Mouse (Mus musculus) intestine, embryonic 16.5 days (tissue): ENCODE results near the gene Shb. TPM values are rescaled to one million over a fixed set of nuclear protein-coding genes. Genes with fewer than 3 reads are reported as not detected.

Experiments
- ATAC-seq: fragments of 200-750 bp; cut with Nextera tagmentation; 2 replicates; pipeline ENCODE4 v1.8.0; 2017; ENCODE audit warnings: moderate TSS enrichment, moderate library complexity
- H3K27ac ChIP-seq: fragments of 300-500 bp; sonication (generic); 2 replicates; pipeline ENCODE4 v1.5.1; 2014; ENCODE audit warnings: mild to moderate bottlenecking, low read length
- H3K27me3 ChIP-seq: fragments of 300-500 bp; sonication (generic); replicated peaks from 2 replicates; pipeline ENCODE4 v1.6.1; 2014; ENCODE audit warnings: low read length, control low read depth, mixed read lengths; ENCODE audit not compliant: control insufficient read depth, insufficient read depth
- H3K36me3 ChIP-seq: fragments of 300-500 bp; sonication (generic); 2 replicates; pipeline ENCODE4 v1.6.1; 2014; ENCODE audit warnings: low read length, control low read depth; ENCODE audit not compliant: control insufficient read depth, insufficient read depth
- H3K4me1 ChIP-seq: fragments of 300-500 bp; sonication (generic); 2 replicates; pipeline ENCODE4 v1.6.1; 2014; ENCODE audit warnings: low read length, control low read depth, mixed read lengths; ENCODE audit not compliant: control insufficient read depth, insufficient read depth
- H3K4me2 ChIP-seq: fragments of 300-500 bp; sonication (generic); 2 replicates; pipeline ENCODE4 v1.6.1; 2014; ENCODE audit warnings: low read depth, low read length, control low read depth
- H3K4me3 ChIP-seq: fragments of 300-500 bp; sonication (generic); 2 replicates; pipeline ENCODE4 v1.5.1; 2014; ENCODE audit warnings: mild to moderate bottlenecking, low read length
- H3K9ac ChIP-seq: fragments of 300-500 bp; sonication (generic); 2 replicates; pipeline ENCODE4 v1.6.1; 2014; ENCODE audit warnings: low read depth, low read length
- H3K9me3 ChIP-seq: fragments of 300-500 bp; sonication (generic); 2 replicates; pipeline ENCODE4 v1.6.1; 2016; ENCODE audit warnings: low read length, control low read depth; ENCODE audit not compliant: control insufficient read depth
- WGBS: fragments of 180-500 bp; shearing (Covaris S2); extraction: QIAGEN DNeasy Blood & Tissue Kit; methylation state at CpG from one replicate; pipeline ENCODE4 v1.1.7; 2014; 5-methylcytosine and 5-hydroxymethylcytosine counted together
- polyA plus RNA-seq: library from polyadenylated mRNA; unstranded; fragments of >200 nt; fragmentation: Nextera tagmentation; extraction: Ambion mirVana; gene quantifications from 2 replicates; pipeline ENCODE4 v1.2.1, GENCODE M21; 2015

Shb gene
- polyA plus RNA-seq, 1 experiment from 2014 or later, result 1.5 TPM

DNA sequence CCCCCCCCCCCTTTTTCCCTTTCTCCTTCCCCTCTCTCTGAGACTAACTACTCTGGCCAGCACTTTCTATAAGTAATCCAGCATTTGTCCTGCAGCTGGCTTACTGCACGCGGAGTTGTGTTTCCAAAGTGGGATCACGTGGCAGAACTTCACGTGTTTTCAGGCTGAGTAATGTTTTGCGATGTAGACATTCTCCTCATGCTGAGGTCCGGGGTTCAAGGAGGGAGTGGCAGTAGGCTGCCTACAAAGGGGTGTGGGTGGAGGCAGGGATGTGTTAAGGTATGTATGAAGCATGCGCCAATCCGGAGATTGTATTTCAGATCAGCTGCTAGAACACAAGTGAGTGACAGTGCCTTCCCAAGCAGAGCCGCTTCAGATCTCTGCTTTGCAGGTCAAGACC lies 72.9 kb downstream of the Shb start:
- no peak overlapping the region for H3K4me3 ChIP-seq
- peaks cover 31% of the 10 kb centered on the region for H3K4me1 ChIP-seq
- no peaks in the 10 kb centered on the region for H3K27me3 ChIP-seq
- ATAC-seq, result peak; percentile 84
- H3K4me2 ChIP-seq, result no peak overlapping the region
- no peak overlapping the region for H3K27ac ChIP-seq
- WGBS, result 44% methylated on average over 9 of the region's 9 CpGs
- H3K9ac ChIP-seq, result no peak overlapping the region; the same call in 1 of the 2 replicates
- no peaks in the 10 kb centered on the region for H3K36me3 ChIP-seq
- no peaks in the 10 kb centered on the region for H3K9me3 ChIP-seq

DNA sequence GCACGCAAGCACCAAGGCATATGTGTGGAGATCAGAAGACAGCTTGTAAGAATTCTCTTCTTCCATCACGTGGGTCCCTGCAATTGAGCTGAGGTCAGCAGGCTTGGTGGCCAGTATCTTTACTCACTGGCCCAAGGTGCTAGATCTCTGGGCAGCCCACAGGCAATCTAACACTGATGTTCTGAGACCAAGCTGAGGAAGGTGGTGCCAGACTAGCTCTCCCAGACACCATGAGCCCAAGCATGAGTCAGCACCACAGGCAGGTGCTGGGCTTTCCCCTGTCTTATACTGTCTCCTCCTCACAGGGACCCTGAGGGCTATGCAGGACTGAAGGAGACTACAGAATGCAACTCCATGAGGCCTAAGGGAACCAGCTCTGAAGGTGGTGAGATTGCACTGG lies 74.7 kb downstream of the Shb start:
- Histone ChIP-seq H3K4me1 (peaks cover 40% of the 10 kb centered on the region), H3K36me3 (no peaks in the 10 kb centered on the region), H3K27me3 (no peaks in the 10 kb centered on the region), H3K27ac (no peak overlapping the region), H3K4me3 (no peak overlapping the region), H3K4me2 (no peak overlapping the region), H3K9ac (no peak overlapping the region), H3K9me3 (no peaks in the 10 kb centered on the region)
- no peak for ATAC-seq
- 96% methylated on average over 2 of the region's 2 CpGs for WGBS

DNA sequence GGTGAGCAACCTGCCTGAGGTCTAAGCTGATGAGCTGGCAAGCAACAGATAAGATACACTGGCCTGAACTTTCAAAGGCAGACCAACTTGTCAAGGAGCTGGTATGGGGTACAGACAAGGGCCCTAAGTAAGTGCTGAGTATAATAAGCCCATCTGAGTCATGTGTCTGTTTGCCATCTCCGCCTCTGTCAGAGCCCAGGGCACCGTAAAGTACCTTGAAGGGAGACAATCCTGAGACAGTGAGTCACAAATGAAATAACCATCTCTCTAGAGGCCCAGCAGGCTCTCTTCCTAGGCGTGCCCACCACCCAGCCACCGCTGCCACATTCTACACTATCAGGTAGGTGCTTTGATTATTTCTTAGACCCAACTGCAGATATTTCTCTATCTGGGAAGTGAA lies 77.3 kb downstream of the Shb start:
- no peak for ATAC-seq
- 51% methylated on average over 4 of the region's 4 CpGs for WGBS
- peaks cover 49% of the 10 kb centered on the region for H3K4me1 ChIP-seq

DNA sequence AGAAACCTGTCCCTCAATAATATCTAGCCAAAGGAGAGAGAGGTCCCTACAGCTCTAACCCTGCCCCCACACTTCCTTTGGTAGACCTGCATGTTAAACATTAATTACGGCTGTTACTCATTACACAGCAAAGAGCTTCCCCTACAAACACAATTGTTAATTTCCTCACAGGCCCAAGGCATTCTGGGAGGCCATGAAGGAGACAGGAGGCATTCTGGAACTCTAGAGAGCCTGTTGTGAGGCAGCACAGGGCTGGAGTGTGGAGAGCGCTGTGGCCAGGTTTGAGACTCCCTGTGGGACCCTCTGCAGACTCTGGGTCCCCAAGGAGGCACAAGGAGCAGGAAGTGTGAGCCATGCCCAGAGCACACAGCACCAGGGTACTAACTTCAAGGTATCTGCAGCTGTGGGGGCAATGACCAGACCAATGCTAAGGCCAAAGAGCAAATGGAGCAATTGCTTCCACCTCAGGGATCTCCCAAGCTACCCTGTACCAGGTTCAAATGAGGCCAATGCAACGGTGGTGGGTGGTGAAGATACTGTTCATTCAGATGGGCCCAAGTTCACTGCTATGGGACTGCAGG lies 78.9 kb downstream of the Shb start:
- Histone ChIP-seq H3K27me3 (no peaks in the 10 kb centered on the region), H3K4me2 (peak overlapping the region; percentile 51), H3K4me1 (peaks cover 36% of the 10 kb centered on the region), H3K9ac (peak overlapping the region; percentile 58), H3K4me3 (peak overlapping the region; percentile 21; the same call in 1 of the 2 replicates), H3K27ac (peak overlapping the region; percentile 97), H3K36me3 (no peaks in the 10 kb centered on the region), H3K9me3 (no peaks in the 10 kb centered on the region)
- peak; percentile 92 for ATAC-seq
- 42% methylated on average over 3 of the region's 3 CpGs for WGBS

More for the DNA sequence above, 77.3 kb downstream of the Shb start:
- 0 out of 2 replicates have a peak overlapping the region, but pooled peaks have one; percentile 16 for H3K9ac ChIP-seq
- H3K4me3 ChIP-seq, result no peak overlapping the region
- no peak overlapping the region; the same call in 1 of the 2 replicates for H3K27ac ChIP-seq
- H3K4me2 ChIP-seq, result no peak overlapping the region
- H3K36me3 ChIP-seq, result no peaks in the 10 kb centered on the region
- H3K9me3 ChIP-seq, result no peaks in the 10 kb centered on the region
- no peaks in the 10 kb centered on the region for H3K27me3 ChIP-seq

DNA sequence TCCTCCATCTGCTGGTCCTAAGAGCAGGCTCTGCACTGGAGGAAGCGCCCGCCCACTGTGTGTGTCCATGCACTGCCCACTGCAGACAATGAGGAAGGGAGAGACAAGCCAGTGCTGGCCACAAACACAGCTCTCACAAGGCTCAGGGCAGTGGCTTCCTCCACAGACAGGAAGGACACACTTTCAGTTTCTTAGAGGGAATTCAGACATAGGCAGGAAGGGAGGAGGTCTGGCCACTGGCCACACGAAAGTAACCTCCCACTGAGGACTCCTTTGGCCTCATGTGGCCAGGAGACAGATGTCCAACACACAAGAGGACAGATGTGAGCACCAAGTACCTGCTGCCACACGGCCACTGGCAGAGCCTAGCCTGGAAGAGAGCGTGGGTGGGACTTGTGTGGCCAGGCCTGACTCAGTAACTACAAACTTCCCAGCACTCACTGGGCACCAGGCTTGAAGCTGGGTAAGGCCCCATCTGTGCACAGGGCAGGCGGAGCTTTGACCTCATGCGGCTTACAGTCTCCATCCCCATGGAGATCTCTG lies 79.6 kb downstream of the Shb start:
- ATAC-seq, result peak; percentile 82
- 47% methylated on average over 7 of the region's 7 CpGs for WGBS

DNA sequence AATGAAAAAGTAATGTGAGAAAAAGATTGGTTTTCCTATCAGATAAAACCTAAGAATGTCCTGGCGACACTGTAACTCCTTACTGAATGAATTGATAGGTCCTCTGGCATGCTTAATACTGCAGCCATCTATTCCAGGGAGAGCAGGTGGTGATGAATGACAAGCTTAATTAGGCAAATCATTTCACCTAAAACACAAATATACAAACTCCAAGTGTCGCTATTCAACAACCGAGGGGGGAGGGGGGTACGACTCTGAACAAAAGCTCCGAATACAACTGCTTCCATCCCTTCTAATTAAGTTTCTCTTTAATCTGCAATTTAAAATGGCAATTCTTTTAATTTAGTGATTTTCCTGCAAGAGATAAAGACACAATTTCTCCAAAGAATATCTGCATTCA lies 83.3 kb downstream of the Shb start:
- no peak for ATAC-seq
- H3K27ac ChIP-seq, result no peak overlapping the region
- no peaks in the 10 kb centered on the region for H3K27me3 ChIP-seq
- no peaks in the 10 kb centered on the region; the same call in 1 of the 2 replicates for H3K36me3 ChIP-seq
- H3K9me3 ChIP-seq, result no peaks in the 10 kb centered on the region
- H3K4me3 ChIP-seq, result no peak overlapping the region
- no peak overlapping the region for H3K4me2 ChIP-seq
- peaks cover 21% of the 10 kb centered on the region for H3K4me1 ChIP-seq
- H3K9ac ChIP-seq, result no peak overlapping the region
- WGBS, result 86% methylated on average over 5 of the region's 5 CpGs

More for the DNA sequence above, 79.6 kb downstream of the Shb start:
- H3K4me1 ChIP-seq, result peaks cover 36% of the 10 kb centered on the region
- peak overlapping the region; percentile 97 for H3K27ac ChIP-seq
- peak overlapping the region; percentile 51 for H3K4me2 ChIP-seq
- no peaks in the 10 kb centered on the region for H3K27me3 ChIP-seq
- H3K4me3 ChIP-seq, result peak overlapping the region; percentile 21
- peak overlapping the region; percentile 58 for H3K9ac ChIP-seq
- no peaks in the 10 kb centered on the region for H3K9me3 ChIP-seq
- no peaks in the 10 kb centered on the region for H3K36me3 ChIP-seq

DNA sequence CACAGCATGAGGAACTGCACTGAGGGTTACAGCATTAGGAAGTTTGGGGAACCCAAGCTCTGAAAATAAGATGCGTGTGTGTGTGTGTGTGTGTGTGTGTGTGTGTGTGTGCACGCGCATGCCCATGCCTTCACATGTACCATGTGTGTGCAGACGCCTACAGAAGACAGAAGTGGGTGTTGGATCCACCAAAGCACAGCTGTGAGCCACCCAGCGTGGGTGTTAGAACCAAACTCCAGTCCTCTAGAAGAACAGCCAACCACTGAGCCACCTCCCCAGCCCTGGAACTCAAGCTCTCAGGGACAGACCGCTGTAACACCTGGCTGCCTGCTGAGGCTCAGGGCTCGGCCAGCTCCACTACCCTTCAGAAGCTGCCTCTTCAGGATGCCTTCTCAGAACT lies 83.8 kb downstream of the Shb start:
- Histone ChIP-seq H3K4me1 (peaks cover 15% of the 10 kb centered on the region), H3K4me2 (no peak overlapping the region), H3K9me3 (no peaks in the 10 kb centered on the region), H3K27ac (no peak overlapping the region), H3K36me3 (no peaks in the 10 kb centered on the region; the same call in 1 of the 2 replicates), H3K27me3 (no peaks in the 10 kb centered on the region), H3K9ac (no peak overlapping the region), H3K4me3 (no peak overlapping the region)
- 84% methylated on average over 7 of the region's 7 CpGs for WGBS
- no peak for ATAC-seq

DNA sequence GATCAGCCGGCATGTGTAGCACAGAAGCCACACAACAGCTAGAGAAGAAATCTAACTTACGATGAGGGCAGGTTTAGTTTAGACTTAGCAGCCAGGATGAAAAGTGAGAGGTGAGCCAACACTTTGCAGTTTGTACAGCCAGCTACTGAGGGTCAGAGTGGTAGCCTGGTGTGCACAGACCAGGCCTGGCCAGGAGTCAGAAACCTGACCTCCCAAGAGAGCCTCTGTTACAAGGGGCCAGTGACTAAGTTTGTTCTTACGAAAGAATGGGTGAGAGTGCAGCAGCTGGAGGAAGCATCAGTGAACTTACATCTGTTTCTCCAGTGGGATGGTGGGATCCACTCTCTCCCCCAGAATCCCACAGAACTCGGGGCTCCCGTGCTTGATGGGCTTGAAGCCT lies 85.1 kb downstream of the Shb start:
- Histone ChIP-seq H3K9me3 (no peaks in the 10 kb centered on the region), H3K27ac (no peak overlapping the region), H3K36me3 (no peaks in the 10 kb centered on the region; the same call in 1 of the 2 replicates), H3K4me3 (no peak overlapping the region), H3K27me3 (no peaks in the 10 kb centered on the region), H3K4me2 (no peak overlapping the region), H3K4me1 (peaks cover 6% of the 10 kb centered on the region), H3K9ac (no peak overlapping the region)
- no peak for ATAC-seq
- 90% methylated on average over 5 of the region's 5 CpGs for WGBS

DNA sequence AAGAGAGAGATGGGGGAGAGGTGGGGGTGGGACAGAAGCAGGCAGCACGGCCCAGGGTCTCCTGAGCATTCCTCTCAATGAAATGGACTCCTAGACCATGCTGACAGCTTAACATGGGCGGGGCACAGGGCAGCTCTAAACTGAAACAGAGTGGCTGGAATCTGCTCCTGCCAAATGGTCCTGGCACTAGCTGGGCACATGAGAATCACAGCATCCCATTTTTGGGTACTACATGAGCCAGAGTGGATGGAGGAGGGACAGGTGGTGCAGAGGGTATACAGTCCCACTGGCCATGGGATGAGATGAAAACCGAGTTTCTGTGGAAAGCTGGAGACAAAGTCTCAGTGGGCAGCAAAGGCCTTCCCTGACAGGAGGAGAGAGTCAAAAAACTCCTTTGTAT lies 87.0 kb downstream of the Shb start:
- no peaks in the 10 kb centered on the region for H3K9me3 ChIP-seq
- no peaks in the 10 kb centered on the region for H3K4me1 ChIP-seq
- no peak overlapping the region for H3K27ac ChIP-seq
- ATAC-seq, result no peak
- H3K27me3 ChIP-seq, result no peaks in the 10 kb centered on the region
- no peak overlapping the region for H3K4me3 ChIP-seq
- H3K36me3 ChIP-seq, result no peaks in the 10 kb centered on the region; the same call in 1 of the 2 replicates
- no peak overlapping the region for H3K9ac ChIP-seq
- no peak overlapping the region for H3K4me2 ChIP-seq
- WGBS, result 78% methylated on average over 3 of the region's 3 CpGs
